Mouse (Mus musculus) adrenal gland, adult 8-10 months (tissue): Measurements from ENCODE around the gene Cdh4. TPM values are rescaled to one million over a fixed set of nuclear protein-coding genes. Genes with fewer than 3 reads are reported as not detected.

Experiments
- DNase-seq: peaks from one replicate; pipeline ENCODE4 v3.0.0; 2022
- total RNA-seq, 4 experiments: library from RNA; stranded (reverse); gene quantifications; 2 replicates each; pipeline ENCODE4 v1.2.4; 2022

The Cdh4 gene
- total RNA-seq, 4 experiments from 2014 or later, result 4.6 to 8.2 (median 6.8) TPM

GRCm38 (mm10) chr2:179794354-179794753, 352.1 kb downstream of the Cdh4 start:
- DNase-seq, result no peak

- DNase-seq, result no peak
Observed at GRCm38 (mm10) chr2:179795452-179795851, 353.2 kb downstream of the Cdh4 start.

GRCm38 (mm10) chr2:179799906-179800532, 357.8 kb downstream of the Cdh4 start:
- no peak for DNase-seq

GRCm38 (mm10) chr2:179801042-179801441, 358.8 kb downstream of the Cdh4 start:
- no peak for DNase-seq

GRCm38 (mm10) chr2:179802411-179802810, 360.2 kb downstream of the Cdh4 start:
- no peak for DNase-seq

DNA sequence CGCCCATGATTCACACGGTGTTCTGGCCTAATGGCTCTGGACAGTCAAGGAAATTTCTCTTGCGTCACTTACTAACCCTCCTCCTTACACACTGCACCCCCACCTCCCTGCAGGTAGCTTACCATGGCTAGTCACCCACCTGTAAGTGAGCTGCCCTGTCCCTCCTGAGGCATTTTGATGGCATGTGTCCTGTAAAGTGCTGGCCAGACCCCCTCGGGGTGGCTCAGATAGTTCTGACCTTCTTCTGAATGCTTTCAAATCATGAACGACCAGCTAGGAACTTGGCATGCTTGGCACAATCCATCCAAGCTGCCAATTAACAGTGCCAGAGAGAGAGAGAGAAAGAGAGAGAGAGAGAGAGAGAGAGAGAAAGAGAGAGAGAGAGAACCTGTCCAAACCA, 368.9 kb downstream of the Cdh4 start:
- no peak for DNase-seq

- no peak for DNase-seq
Observed at GRCm38 (mm10) chr2:179813035-179813827, 371.0 kb downstream of the Cdh4 start.

- DNase-seq, result no peak
Observed at GRCm38 (mm10) chr2:179824776-179825326, 382.6 kb downstream of the Cdh4 start.

DNA sequence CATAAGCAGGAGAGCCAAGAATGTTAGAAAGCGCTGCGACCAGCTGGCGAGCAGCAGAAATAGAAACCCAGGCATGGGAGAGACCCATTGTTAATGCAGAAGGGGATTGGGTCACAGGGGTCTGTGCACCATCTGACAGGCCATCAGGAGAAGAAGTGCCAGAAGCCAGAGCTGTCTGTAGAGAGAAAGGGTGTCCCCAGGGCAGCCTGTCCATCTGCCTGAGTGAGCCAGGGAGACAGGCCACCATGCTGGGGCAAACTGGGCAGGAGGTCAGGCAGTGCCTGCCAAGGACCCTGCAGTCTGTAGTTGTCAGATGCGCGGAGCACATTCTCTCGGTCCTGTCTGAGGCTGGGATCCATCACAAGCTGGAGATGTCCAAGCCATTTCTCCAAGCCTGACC, 386.7 kb downstream of the Cdh4 start:
- DNase-seq, result no peak

DNA sequence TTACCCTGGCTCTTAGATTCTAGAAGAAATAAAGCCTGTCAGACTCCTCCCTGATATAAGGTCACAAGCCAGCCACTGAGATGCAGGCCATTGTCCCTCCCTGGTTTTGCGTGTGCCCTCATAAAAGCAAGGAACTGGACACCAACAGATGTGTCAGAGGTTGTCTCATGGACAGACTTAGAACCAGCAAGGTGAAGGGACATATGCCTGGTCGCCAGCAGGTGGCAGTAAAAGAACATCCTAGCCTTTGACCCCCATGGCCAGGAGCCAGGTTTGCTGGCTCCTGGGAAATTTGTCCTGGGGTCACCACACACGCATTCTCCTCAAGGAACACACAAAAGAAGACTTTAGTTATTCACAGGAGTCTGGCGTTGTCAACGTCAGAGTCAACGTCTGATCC, 387.7 kb downstream of the Cdh4 start:
- DNase-seq, result no peak

GRCm38 (mm10) chr2:179834892-179835291, 392.7 kb downstream of the Cdh4 start:
- no peak for DNase-seq

- no peak for DNase-seq
Observed at GRCm38 (mm10) chr2:179835570-179835969, 393.3 kb downstream of the Cdh4 start.

- DNase-seq, result no peak
Observed at GRCm38 (mm10) chr2:179837186-179837585, 395.0 kb downstream of the Cdh4 start.

DNA sequence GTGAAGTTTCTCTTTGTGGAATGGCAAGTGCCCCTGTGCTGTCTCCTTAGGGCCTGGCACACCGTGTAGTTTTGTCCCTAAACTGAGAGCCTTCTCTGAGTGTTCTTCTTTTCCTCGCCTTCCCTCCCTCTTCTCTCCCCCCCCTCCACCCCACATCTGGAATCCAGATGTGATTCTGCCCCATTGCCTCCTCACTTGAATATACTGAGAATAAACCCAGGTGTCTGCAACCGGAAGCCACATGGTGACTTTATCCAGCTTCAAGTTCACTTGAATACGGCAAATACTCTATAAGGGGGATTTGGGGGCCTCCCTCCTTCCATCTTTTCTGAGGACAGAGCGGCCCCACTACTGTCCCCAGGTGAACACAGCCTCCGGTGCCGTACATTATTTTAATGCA, 395.8 kb downstream of the Cdh4 start:
- DNase-seq, result no peak

DNA sequence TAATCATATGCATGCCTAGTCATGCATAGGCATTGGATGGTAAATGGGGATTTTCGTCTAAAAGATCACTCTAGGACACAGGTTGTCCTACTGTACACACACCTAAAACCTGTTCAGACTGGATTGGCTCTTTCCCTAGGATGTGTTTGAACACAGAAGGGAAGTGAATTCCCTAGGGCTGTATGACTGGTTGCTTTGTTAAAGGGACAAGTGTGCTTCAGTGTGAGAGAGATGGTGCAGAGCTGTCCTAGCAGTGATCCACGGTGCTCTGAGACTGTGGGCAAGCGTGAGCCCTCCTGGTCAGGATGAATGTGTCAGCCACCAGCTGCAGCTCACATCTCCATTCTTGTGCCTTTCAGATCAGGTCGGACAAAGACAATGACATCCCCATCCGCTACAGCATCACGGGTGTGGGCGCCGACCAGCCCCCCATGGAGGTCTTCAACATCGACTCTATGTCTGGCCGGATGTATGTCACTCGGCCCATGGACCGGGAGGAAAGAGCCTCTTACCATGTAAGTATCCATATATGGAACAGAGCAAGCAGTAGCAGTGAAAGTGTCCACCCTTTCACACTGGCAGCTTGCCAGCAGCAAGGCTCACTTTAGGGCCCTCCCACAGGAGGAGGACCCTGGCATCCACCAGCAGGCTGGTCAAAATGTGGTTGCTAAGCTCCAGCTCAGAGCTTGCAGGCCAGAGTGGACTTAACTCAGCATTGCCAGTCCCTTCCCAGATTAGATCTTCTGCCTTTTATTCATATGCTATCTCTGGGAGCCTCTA, 400.6 kb downstream of the Cdh4 start:
- DNase-seq, result no peak

DNA sequence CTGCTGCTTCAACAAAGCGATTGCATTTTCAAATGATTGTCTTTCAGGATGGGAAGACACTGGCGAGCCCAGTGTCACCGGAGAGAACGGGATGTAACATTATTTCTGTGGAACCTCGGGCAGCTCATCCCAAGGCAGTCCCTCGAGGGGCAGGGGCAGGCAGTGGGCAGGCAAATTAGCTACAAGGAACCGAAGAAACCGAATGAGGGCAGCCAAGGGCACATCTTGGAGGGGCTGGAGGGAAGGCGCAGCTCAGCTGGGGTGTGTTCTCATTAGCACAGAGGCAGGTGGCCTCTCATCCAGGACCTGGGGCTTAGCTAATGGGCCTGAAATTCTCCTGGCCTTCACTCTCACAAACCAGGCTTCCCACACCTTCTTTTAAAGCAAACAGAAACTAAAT, 407.5 kb downstream of the Cdh4 start:
- no peak for DNase-seq

- DNase-seq, result no peak
Observed at GRCm38 (mm10) chr2:179852169-179852568, 409.9 kb downstream of the Cdh4 start.

GRCm38 (mm10) chr2:179852862-179853261, 410.6 kb downstream of the Cdh4 start:
- DNase-seq, result no peak

DNA sequence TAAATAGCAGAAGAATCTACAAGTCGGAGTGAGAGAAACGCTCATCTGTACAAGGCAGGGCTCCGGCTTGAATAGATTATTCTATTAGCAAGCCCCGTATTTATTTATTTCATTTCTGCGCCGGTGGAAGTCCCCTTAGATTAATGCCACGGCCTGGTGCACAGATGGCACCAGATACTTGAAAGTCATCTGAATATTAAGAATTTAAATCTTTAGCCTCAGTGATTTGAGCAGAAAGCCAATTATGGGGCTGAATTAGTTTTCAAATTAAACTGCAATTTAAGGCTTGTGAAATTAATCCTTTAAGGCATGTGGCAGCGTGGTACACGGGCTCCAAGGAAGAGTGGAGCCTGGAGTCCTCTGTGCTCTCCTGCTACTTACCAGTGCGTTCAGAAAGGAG, 411.7 kb downstream of the Cdh4 start:
- no peak for DNase-seq

- no peak for DNase-seq
Observed at GRCm38 (mm10) chr2:179857086-179857485, 414.9 kb downstream of the Cdh4 start.

DNA sequence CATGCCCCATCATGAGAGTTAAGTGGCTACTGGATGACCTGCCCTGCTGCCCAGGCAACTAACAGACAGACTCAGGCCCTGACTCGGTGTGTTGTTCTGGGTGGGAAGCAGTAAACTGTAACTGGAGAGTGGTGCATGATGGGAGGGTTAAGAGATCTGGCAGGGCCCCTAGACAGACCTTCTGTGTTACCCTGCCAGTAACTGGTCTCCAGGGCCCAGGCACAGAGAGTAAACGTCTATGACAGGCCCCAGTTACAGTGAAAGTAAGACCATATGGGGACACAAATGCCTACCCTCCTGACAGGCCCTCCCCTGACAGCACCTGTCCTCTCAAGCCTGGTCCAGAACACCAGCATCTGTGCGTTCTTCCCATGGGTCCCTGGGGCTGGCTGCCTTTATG, 420.4 kb downstream of the Cdh4 start:
- DNase-seq, result no peak

GRCm38 (mm10) chr2:179863266-179863665, 421.0 kb downstream of the Cdh4 start:
- DNase-seq, result no peak

DNA sequence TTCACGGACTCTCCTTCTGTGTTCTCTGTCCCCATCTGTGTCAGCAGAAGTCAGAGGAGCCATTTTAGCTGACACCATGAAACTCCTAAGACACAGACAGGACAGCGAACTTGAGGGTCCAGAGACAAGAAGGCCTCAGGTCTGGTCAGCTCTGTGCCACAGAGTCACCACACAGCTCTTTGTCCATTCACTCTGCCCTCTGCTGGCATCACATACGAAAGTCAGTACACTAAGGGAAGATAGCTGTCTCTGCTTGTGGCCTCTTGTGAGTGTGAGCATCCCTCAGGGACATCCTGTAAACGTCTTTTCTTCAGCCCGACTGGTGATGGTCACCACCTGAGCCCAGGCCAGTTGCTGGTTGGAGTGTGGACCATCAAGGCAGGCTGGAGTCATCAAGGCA, 422.9 kb downstream of the Cdh4 start:
- no peak for DNase-seq
